9 mouse cellular contexts compared by ENCODE assay signal in the genomic region with DNA sequence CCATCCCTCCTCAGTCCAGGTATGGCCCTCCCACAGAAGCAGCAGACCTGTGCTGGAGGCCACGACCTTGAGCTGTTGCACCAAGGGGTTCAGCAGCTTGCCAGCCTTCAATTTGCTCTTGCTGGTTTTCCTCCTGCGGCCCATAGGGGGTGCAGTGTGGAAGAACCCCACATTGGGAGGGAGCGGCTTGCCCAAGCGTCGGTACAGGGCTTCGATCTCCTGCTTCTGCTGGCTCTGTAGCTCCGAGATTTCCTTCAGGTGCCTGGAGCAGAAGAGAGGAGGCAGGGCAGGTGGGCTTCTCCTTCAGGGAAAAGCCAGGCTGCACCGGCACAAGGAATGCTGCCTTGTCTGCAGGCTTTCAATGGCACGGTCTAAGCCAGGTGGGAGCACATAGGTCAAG.
DNase-seq lines count a peak whose midpoint lies in the region; TF ChIP-seq lines count a peak whose summit lies in the region.
"Had no signal": no experiment of that assay in that cellular context is flagged by ENCODE, and none has a peak within 500 bp of the region (broad histone marks: within the 10 kb centered on the region; RNA-seq: fewer than 3 reads in every experiment).

No protein-coding gene starts in this region.

- intact Hi-C loops in gastrocnemius, postnatal 14 days (cut with DNase I; ENCODE audit: low total_unique reads) = loop anchor here (2.0 to 10.0 kb wide), 2 partner anchors 120 to 352 kb away; no protein-coding TSS in a partner anchor

- no peak overlapping the region for H3K9ac ChIP-seq in CH12.LX (ENCODE audit: insufficient read depth, low read depth)
- H3K9ac ChIP-seq: lung, embryonic 15.5 days had no signal

- peak; percentile 33 for TF ChIP-seq RAD21 in CH12.LX (IDR thresholded peaks at IDR 0.05; ENCODE audit: low read depth, low read length)

- peak in 1 of 2 experiments; percentile 69; a peak in 2 of 4 replicates for TF ChIP-seq CTCF in CH12.LX (conservative IDR thresholded peaks at IDR 0.05 in 1 of 2, IDR thresholded peaks at IDR 0.05 in 1 of 2; ENCODE audit: low read depth in 2 of 2, low read length in 2 of 2)

- no peaks in the 10 kb centered on the region for H3K9me3 ChIP-seq in CH12.LX (replicated peaks; ENCODE audit: low read length)
- H3K9me3 ChIP-seq: lung, embryonic 15.5 days had no signal

- no peaks in the 10 kb centered on the region for H3K36me3 ChIP-seq in CH12.LX (replicated peaks in 1 of 2; ENCODE audit: control insufficient read depth in 1 of 2, insufficient read depth in 1 of 2, low read length in 1 of 2)
- H3K36me3 ChIP-seq: lung, embryonic 15.5 days had no signal

- H3K4me1 ChIP-seq in CH12.LX (ENCODE audit: control insufficient read depth in 1 of 2, insufficient read depth in 2 of 2) = no peaks in the 10 kb centered on the region
- H3K4me1 ChIP-seq: lung, embryonic 15.5 days had no signal

- TF ChIP-seq EP300 in CH12.LX (IDR thresholded peaks at IDR 0.05; ENCODE audit: low read length) = no peak

- peaks cover 34% of the 10 kb centered on the region for H3K27me3 ChIP-seq in CH12.LX (replicated peaks)
- H3K27me3 ChIP-seq: lung, embryonic 15.5 days had no signal

- H3K27ac ChIP-seq in CH12.LX (ENCODE audit: insufficient read depth, low read depth) = no peak overlapping the region
- H3K27ac ChIP-seq: lung, embryonic 15.5 days had no signal

- H3K4me3 ChIP-seq in CH12.LX (replicated peaks in 1 of 3; ENCODE audit: low read depth in 2 of 3, low read length in 2 of 3, poor library complexity in 1 of 3) = no peak overlapping the region
- H3K4me3 ChIP-seq: lung, embryonic 15.5 days had no signal

- TF ChIP-seq POLR2A in CH12.LX (IDR thresholded peaks at IDR 0.05; ENCODE audit: low read depth, low read length) = no peak

- in situ Hi-C loops in CH12.LX (cut with MboI; ENCODE audit: low pct_ligation_motif_present, low pct_unique_long_range_greater_than_20kb, low sequenced_read_pairs) = loop anchor here (10.0 kb wide), 1 partner anchor 122 kb away; no protein-coding TSS in a partner anchor

- no peaks in the 10 kb centered on the region for H3K79me2 ChIP-seq in CH12.LX (replicated peaks; ENCODE audit: control insufficient read depth, extremely low read depth, insufficient read depth, poor library complexity, severe bottlenecking)

- DNase-seq in kidney, adult 18-20 months = peak; percentile 19
- no peak for DNase-seq in kidney, adult 11 months
- peak; percentile 24 for DNase-seq in CH12.LX (ENCODE audit: extremely low read depth)
- DNase-seq in R1 (ENCODE audit: low read depth, low spot score) = peak; percentile 44
- DNase-seq in lung, postnatal 25 days (ENCODE audit: low spot score) = peak; percentile 3
- DNase-seq in testis, postnatal 14 days (ENCODE audit: low spot score) = no peak
- no peak for DNase-seq in gastrocnemius, postnatal 14 days
- DNase-seq in layer of hippocampus, adult 8-10 months (ENCODE audit: low spot score in 2 of 2) = no peak

- dilution Hi-C loops in CH12.LX (cut with MboI; ENCODE audit: extremely low pct_ligation_motif_present, extremely low pct_unique_long_range_greater_than_20kb, low sequenced_read_pairs) = no loop called here

- H3K4me2 ChIP-seq in CH12.LX (ENCODE audit: insufficient read depth, low read depth, poor library complexity, severe bottlenecking) = no peak overlapping the region
- H3K4me2 ChIP-seq: lung, embryonic 15.5 days had no signal

TF ChIP-seq in CH12.LX, 34 proteins besides CTCF, POLR2A, EP300 and RAD21:
- no peak for TF ChIP-seq PAX5 (IDR thresholded peaks at IDR 0.05; ENCODE audit: low read length)
- peak; percentile 61 for TF ChIP-seq SMC3 (IDR thresholded peaks at IDR 0.05; ENCODE audit: low read depth, low read length)

Comparison
In these comparisons a context has a peak if more than half of its experiments do, and no peak if none do; other contexts are left out.
1. DNase-seq: peak in kidney, adult 18-20 months (single experiment), CH12.LX (single experiment), R1 (single experiment) and lung, postnatal 25 days (single experiment); none in kidney, adult 11 months (single experiment), testis, postnatal 14 days (single experiment), gastrocnemius, postnatal 14 days (single experiment) and layer of hippocampus, adult 8-10 months (0 of 2).